Mouse (Mus musculus): ENCODE measurements at regions not wholly inside any gene's neighbourhood (a gene's known extent, or its start where the extent isn't known, plus 50 kb on each side); places are given as distances from the start of the nearest gene placed in this dataset.

DNA sequence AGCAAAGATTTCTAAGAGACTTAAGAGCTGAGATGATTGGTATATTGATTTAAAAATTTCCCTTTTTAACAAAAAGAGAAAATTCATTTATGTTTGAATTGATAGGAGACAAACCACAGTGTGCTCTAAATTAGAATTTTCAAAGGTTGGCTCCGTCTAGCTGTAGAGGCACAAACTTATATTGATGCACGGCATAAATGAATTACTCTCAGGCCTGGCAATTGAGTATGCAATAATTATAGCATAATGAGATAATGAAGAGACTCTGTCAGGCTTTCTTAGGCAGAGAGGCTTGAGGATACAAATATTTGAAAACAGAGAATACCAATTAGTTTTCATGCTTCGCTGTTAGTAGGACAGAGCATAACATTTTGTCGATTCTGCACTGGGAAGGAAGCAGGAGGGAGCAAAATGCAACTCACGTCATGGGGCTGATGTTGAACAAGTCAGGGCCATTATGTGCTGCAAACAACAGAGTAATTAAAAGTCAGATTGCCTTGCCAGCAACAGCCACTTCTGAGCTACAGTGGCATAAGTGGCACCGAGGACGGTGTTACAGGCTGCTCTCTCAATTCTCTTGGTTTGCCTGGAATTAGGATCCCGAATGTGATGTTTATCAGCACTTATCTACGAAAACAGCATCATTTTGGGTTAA is 1137.1 kb downstream of the Stim2 start:
- Histone ChIP-seq H3K79me2 (replicated peaks; ENCODE audit: control insufficient read depth, extremely low read depth, insufficient read depth, poor library complexity, severe bottlenecking) (no peaks in the 10 kb centered on the region), H3K36me3 (replicated peaks in 1 of 2; ENCODE audit: control insufficient read depth in 1 of 2, insufficient read depth in 1 of 2, low read length in 1 of 2) (no peaks in the 10 kb centered on the region), H3K27ac (ENCODE audit: insufficient read depth, low read depth) (no peak overlapping the region), H3K27me3 (replicated peaks) (no peaks in the 10 kb centered on the region), H3K9me3 (replicated peaks; ENCODE audit: low read length) (no peaks in the 10 kb centered on the region), H3K4me3 (replicated peaks in 1 of 3; ENCODE audit: low read depth in 2 of 3, low read length in 2 of 3, poor library complexity in 1 of 3) (no peak overlapping the region), H3K9ac (ENCODE audit: insufficient read depth, low read depth) (no peak overlapping the region), H3K4me2 (ENCODE audit: insufficient read depth, low read depth, poor library complexity, severe bottlenecking) (no peak overlapping the region), H3K4me1 (ENCODE audit: control insufficient read depth in 1 of 2, insufficient read depth in 2 of 2) (0 out of 4 replicates have a peak, but pooled peaks cover 0 to 3% of the 10 kb centered on the region in 2 experiments)
- in situ Hi-C loops (cut with MboI; ENCODE audit: low pct_ligation_motif_present, low pct_unique_long_range_greater_than_20kb, low sequenced_read_pairs) (loop anchor here (25.0 kb wide), 1 partner anchor 323 kb away; no protein-coding TSS in a partner anchor), dilution Hi-C loops (cut with MboI; ENCODE audit: extremely low pct_ligation_motif_present, extremely low pct_unique_long_range_greater_than_20kb, low sequenced_read_pairs) (no loop called here)
- TF ChIP-seq UBTF (IDR thresholded peaks at IDR 0.05; ENCODE audit: low read depth, low read length) (no peak), ETS1 (conservative IDR thresholded peaks at IDR 0.05; ENCODE audit: low read depth, low read length) (no peak), NELFE (IDR thresholded peaks at IDR 0.05; ENCODE audit: low read depth, low read length) (no peak), ZC3H11A (IDR thresholded peaks at IDR 0.05; ENCODE audit: low read depth, low read length) (no peak), ZNF384 (IDR thresholded peaks at IDR 0.05; ENCODE audit: low read depth, low read length) (no peak), PAX5 (IDR thresholded peaks at IDR 0.05; ENCODE audit: low read length) (no peak), E2F4 (IDR thresholded peaks at IDR 0.05; ENCODE audit: insufficient replicate concordance, low read depth, low read length) (no peak), SMC3 (IDR thresholded peaks at IDR 0.05; ENCODE audit: low read depth, low read length) (no peak), MAFK (IDR thresholded peaks at IDR 0.05; ENCODE audit: insufficient replicate concordance, low read length) (no peak), BHLHE40 (IDR thresholded peaks at IDR 0.05; ENCODE audit: low read depth, low read length) (no peak), USF2 (conservative IDR thresholded peaks at IDR 0.05; ENCODE audit: low read depth, low read length) (no peak), RAD21 (IDR thresholded peaks at IDR 0.05; ENCODE audit: low read depth, low read length) (no peak), TCF12 (IDR thresholded peaks at IDR 0.05; ENCODE audit: low read depth, low read length) (no peak), KAT2A (IDR thresholded peaks at IDR 0.05; ENCODE audit: insufficient replicate concordance, low read length) (no peak), CHD2 (IDR thresholded peaks at IDR 0.05; ENCODE audit: low read length) (no peak), RCOR1 (conservative IDR thresholded peaks at IDR 0.05; ENCODE audit: low read depth, low read length) (no peak), JUND (conservative IDR thresholded peaks at IDR 0.05; ENCODE audit: low read depth, low read length) (no peak), JUN (IDR thresholded peaks at IDR 0.05; ENCODE audit: insufficient read depth, low read depth, low read length) (no peak)
- no peak for DNase-seq (ENCODE audit: extremely low read depth)

DNA sequence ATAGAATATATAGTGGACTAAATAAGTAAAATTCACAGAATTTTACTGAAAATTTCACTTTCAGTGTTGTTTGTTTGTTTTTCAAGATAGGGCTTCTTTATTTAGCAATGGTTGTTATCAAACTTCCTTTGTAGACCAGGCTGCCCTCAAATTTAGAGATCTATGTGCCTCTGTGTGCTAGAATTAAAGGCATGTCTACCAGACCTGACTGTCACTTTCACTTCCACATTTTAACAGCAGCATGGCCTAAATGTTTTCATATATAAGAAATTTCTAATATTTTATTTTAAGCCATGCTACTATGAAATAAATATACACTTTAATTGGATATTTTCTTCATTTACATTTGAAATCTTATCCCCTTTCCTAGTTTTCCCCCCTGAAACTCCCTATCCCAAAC is 1140.5 kb downstream of the Stim2 start:
- H3K27ac ChIP-seq (ENCODE audit: insufficient read depth, low read depth), result no peak overlapping the region
- DNase-seq (ENCODE audit: extremely low read depth), result no peak
- dilution Hi-C loops (cut with MboI; ENCODE audit: extremely low pct_ligation_motif_present, extremely low pct_unique_long_range_greater_than_20kb, low sequenced_read_pairs) (no loop called here), in situ Hi-C loops (cut with MboI; ENCODE audit: low pct_ligation_motif_present, low pct_unique_long_range_greater_than_20kb, low sequenced_read_pairs) (loop anchor here (25.0 kb wide), 1 partner anchor 326 kb away; no protein-coding TSS in a partner anchor)
- no peaks in the 10 kb centered on the region for H3K27me3 ChIP-seq (replicated peaks)
- H3K4me1 ChIP-seq (ENCODE audit: control insufficient read depth in 1 of 2, insufficient read depth in 2 of 2), result 0 out of 4 replicates have a peak, but pooled peaks cover 0 to 3% of the 10 kb centered on the region in 2 experiments
- no peaks in the 10 kb centered on the region for H3K79me2 ChIP-seq (replicated peaks; ENCODE audit: control insufficient read depth, extremely low read depth, insufficient read depth, poor library complexity, severe bottlenecking)
- H3K4me3 ChIP-seq (replicated peaks in 1 of 3; ENCODE audit: low read depth in 2 of 3, low read length in 2 of 3, poor library complexity in 1 of 3), result no peak overlapping the region
- H3K4me2 ChIP-seq (ENCODE audit: insufficient read depth, low read depth, poor library complexity, severe bottlenecking), result no peak overlapping the region
- no peaks in the 10 kb centered on the region for H3K9me3 ChIP-seq (replicated peaks; ENCODE audit: low read length)
- H3K36me3 ChIP-seq (replicated peaks in 1 of 2; ENCODE audit: control insufficient read depth in 1 of 2, insufficient read depth in 1 of 2, low read length in 1 of 2), result no peaks in the 10 kb centered on the region
- no peak overlapping the region for H3K9ac ChIP-seq (ENCODE audit: insufficient read depth, low read depth)
- TF ChIP-seq IRF4 (IDR thresholded peaks at IDR 0.05; ENCODE audit: low read depth, low read length) (peak; percentile 52; the same call in 1 of the 2 replicates), POLR2AphosphoS2 (IDR thresholded peaks at IDR 0.05; ENCODE audit: low read depth, low read length) (no peak), CTCF (conservative IDR thresholded peaks at IDR 0.05 in 1 of 2, IDR thresholded peaks at IDR 0.05 in 1 of 2; ENCODE audit: low read depth in 2 of 2, low read length in 2 of 2) (no peak), MEF2A (IDR thresholded peaks at IDR 0.05; ENCODE audit: borderline replicate concordance, low read depth, low read length) (no peak), ELF1 (IDR thresholded peaks at IDR 0.05; ENCODE audit: low read depth, low read length) (no peak), UBTF (IDR thresholded peaks at IDR 0.05; ENCODE audit: low read depth, low read length) (no peak), ZNF384 (IDR thresholded peaks at IDR 0.05; ENCODE audit: low read depth, low read length) (no peak), SIN3A (IDR thresholded peaks at IDR 0.05; ENCODE audit: low read length) (no peak), POLR2A (IDR thresholded peaks at IDR 0.05; ENCODE audit: low read depth, low read length) (no peak), JUN (IDR thresholded peaks at IDR 0.05; ENCODE audit: insufficient read depth, low read depth, low read length) (no peak), BHLHE40 (IDR thresholded peaks at IDR 0.05; ENCODE audit: low read depth, low read length) (no peak), NRF1 (IDR thresholded peaks at IDR 0.05; ENCODE audit: low read depth, low read length) (no peak), GABPA (IDR thresholded peaks at IDR 0.05; ENCODE audit: insufficient replicate concordance, low read depth, low read length) (no peak), MAX (IDR thresholded peaks at IDR 0.05; ENCODE audit: low read length) (no peak), CHD2 (IDR thresholded peaks at IDR 0.05; ENCODE audit: low read length) (no peak), EP300 (IDR thresholded peaks at IDR 0.05; ENCODE audit: low read length) (0 out of 2 replicates have a peak, but pooled peaks have one; percentile 27), MAFK (IDR thresholded peaks at IDR 0.05; ENCODE audit: insufficient replicate concordance, low read length) (no peak), E2F4 (IDR thresholded peaks at IDR 0.05; ENCODE audit: insufficient replicate concordance, low read depth, low read length) (no peak), MXI1 (IDR thresholded peaks at IDR 0.05; ENCODE audit: low read depth, low read length) (no peak), MYC (IDR thresholded peaks at IDR 0.05; ENCODE audit: low read depth, low read length) (0 out of 2 replicates have a peak, but pooled peaks have one; percentile 37), SMC3 (IDR thresholded peaks at IDR 0.05; ENCODE audit: low read depth, low read length) (no peak), KAT2A (IDR thresholded peaks at IDR 0.05; ENCODE audit: insufficient replicate concordance, low read length) (no peak), TCF12 (IDR thresholded peaks at IDR 0.05; ENCODE audit: low read depth, low read length) (no peak)

Data from CH12.LX (cell line).